Mouse (Mus musculus) intestine, embryonic 15.5 days (tissue): ENCODE results near the gene Pea15a. TPM values are rescaled to one million over a fixed set of nuclear protein-coding genes. Genes with fewer than 3 reads are reported as not detected.

Experiments
- ATAC-seq: fragments of 200-750 bp; cut with Nextera tagmentation; 2 replicates; pipeline ENCODE4 v1.8.0; 2017; ENCODE audit warnings: moderate TSS enrichment, moderate library complexity
- H3K27ac ChIP-seq: fragments of 300-500 bp; sonication (generic); 2 replicates; pipeline ENCODE4 v1.5.1; 2015; ENCODE audit warnings: mild to moderate bottlenecking, inconsistent platforms
- H3K27me3 ChIP-seq: fragments of 300-500 bp; sonication (generic); replicated peaks from 2 replicates; pipeline ENCODE4 v1.6.1; 2015; ENCODE audit warnings: inconsistent platforms
- H3K36me3 ChIP-seq: fragments of 300-500 bp; sonication (generic); 2 replicates; pipeline ENCODE4 v1.6.1; 2015; ENCODE audit warnings: inconsistent platforms
- H3K4me1 ChIP-seq: fragments of 300-500 bp; sonication (generic); replicated peaks from 2 replicates; pipeline ENCODE4 v1.6.1; 2015; ENCODE audit warnings: inconsistent platforms
- H3K4me2 ChIP-seq: fragments of 300-500 bp; sonication (generic); replicated peaks from 2 replicates; pipeline ENCODE4 v1.6.1; 2015; ENCODE audit warnings: mild to moderate bottlenecking, inconsistent platforms
- H3K4me3 ChIP-seq: fragments of 300-500 bp; sonication (generic); replicated peaks from 2 replicates; pipeline ENCODE4 v1.5.1; 2015; ENCODE audit warnings: inconsistent platforms
- H3K9ac ChIP-seq: fragments of 300-500 bp; sonication (generic); 2 replicates; pipeline ENCODE4 v1.6.1; 2015; ENCODE audit warnings: inconsistent platforms
- H3K9me3 ChIP-seq: fragments of 300-500 bp; sonication (generic); 2 replicates; pipeline ENCODE4 v1.6.1; 2016; ENCODE audit warnings: inconsistent platforms
- WGBS: fragments of 180-500 bp; shearing (Covaris S2); methylation state at CpG from one replicate; pipeline ENCODE4 v1.1.7; 2015; 5-methylcytosine and 5-hydroxymethylcytosine counted together
- polyA plus RNA-seq: library from polyadenylated mRNA; unstranded; fragments of >200 nt; fragmentation: Nextera tagmentation; extraction: Ambion mirVana; gene quantifications from 2 replicates; pipeline ENCODE4 v1.2.1, GENCODE M21; 2015

The Pea15a gene
- polyA plus RNA-seq, 1 experiment from 2014 or later: 86.4 TPM

DNA sequence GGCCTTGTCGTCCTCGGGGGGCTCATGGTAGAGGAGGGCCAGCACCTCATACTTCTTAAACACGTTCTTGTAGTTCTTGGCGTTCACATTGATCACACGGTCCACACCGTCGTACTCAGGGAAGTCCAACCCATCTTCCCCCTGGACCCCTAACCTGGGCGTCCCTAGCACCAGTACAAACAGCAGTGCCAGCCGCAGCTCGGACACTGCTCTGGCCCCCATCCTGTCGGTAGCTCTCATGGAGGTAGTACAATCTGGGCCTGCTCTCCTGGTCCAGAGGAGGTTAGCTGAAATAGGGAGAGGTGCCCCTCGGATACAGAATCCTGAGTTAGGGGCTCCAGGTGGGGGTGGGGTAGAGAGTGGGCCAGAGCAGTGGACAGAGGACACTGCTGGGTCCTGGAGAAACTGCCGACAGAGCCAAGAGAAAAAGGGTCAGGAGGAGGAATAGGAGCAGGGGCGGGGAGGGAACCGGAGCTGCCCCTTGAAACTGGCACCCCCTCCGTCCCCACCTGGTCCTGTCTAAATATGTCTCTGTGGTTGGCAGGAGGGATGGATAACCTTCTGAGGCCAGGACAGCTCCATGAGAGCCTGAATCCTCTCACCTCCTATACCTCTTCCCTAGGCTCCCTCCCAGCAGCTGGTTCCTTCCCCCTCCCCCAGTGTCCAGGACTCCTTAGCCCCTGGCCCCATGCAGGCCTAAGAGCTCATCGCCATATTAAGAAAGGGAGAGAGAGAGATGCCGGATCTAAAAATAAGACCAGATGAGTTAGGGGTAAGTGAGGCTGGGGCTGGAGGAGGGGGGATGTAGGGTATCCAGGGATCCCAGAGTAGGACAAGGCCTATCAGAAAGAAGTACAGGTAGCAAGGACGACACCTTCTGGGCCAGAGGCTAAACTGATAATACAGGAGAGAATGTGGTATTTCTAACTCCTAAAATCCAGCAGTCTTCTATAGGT, 13.1 kb upstream of the Pea15a start, which contains the start of gene Casq1:
Gene Casq1 (minus strand): TSS at position 418 of the 956 bp plus-strand sequence.
- Histone ChIP-seq H3K27ac (peak within 1 kb of the TSS; percentile 74), H3K9ac (no peak within 1 kb of the TSS), H3K27me3 (no peaks in the 10 kb centered on the region), H3K9me3 (no peaks in the 10 kb centered on the region), H3K4me1 (peaks cover 32% of the 10 kb centered on the region), H3K36me3 (no peaks in the 10 kb centered on the region), H3K4me2 (no peak within 1 kb of the TSS; the same call in 1 of the 2 replicates), H3K4me3 (no peak within 1 kb of the TSS)
- 0 out of 2 replicates have a peak, but pooled peaks have one; percentile 15 for ATAC-seq
- WGBS: 78% methylated on average over 19 of the region's 19 CpGs

DNA sequence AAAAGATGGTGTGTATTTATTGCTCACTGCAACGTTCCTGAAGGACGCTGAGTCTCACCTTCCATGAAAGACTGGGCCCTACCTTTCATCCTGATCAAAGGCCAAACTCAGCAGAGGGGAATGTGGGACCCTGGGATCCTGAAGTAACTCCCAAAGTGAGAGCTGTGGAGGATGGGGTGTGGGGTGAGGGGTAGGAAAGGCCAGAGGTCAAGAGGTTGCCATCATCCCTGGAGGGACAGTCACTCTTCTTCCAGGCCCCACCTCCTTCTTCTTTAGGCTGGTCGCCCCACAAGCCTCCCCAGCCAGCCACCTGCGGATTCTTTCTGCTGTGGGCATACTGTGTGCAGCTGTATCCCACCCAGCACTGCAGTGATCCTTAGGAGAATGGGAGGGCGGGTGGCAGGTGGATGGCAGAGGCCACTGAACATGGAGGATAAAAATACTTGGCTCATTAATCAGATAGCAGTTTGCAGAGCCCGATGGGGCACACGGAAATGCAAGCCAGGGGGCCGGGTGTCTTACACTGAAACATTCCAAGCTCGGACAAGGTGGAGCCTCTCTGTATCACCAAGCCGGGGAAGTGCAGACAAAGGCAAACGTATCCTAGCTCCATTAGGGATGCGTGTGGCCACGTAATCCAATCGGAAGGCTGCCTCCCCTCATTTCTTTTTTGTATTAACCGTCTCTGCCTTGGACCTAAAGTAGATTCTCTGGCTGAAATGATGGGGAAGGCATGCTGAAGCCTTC, 11.7 kb upstream of the Pea15a start:
- Histone ChIP-seq H3K27ac (no peak overlapping the region), H3K36me3 (no peaks in the 10 kb centered on the region), H3K4me2 (no peak overlapping the region), H3K4me1 (peaks cover 32% of the 10 kb centered on the region), H3K9ac (no peak overlapping the region), H3K27me3 (no peaks in the 10 kb centered on the region), H3K4me3 (no peak overlapping the region), H3K9me3 (no peaks in the 10 kb centered on the region)
- 64% methylated on average over 15 of the region's 15 CpGs for WGBS
- no peak for ATAC-seq

DNA sequence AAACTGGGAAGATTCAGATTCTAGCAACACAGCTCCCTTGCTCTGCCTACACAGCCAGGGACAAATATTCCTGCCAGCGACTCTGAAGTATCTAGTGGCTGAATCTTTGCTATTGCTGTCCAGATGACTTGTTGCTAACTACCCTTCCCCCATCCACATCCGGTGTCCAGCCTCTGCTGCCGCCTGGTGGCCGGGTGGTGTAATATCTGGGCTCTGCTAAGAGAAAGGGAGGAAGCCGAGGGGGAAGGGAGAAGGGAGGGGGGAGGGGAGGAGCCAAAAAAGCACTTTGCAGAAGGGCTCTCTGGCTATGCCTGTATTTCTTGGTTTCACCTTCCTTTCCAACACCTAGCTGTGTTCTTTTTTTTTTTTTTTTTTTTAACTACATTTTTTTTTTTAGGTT, 10.5 kb upstream of the Pea15a start:
- no peak overlapping the region; the same call in 1 of the 2 replicates for H3K4me3 ChIP-seq
- ATAC-seq: peak; percentile 73

DNA sequence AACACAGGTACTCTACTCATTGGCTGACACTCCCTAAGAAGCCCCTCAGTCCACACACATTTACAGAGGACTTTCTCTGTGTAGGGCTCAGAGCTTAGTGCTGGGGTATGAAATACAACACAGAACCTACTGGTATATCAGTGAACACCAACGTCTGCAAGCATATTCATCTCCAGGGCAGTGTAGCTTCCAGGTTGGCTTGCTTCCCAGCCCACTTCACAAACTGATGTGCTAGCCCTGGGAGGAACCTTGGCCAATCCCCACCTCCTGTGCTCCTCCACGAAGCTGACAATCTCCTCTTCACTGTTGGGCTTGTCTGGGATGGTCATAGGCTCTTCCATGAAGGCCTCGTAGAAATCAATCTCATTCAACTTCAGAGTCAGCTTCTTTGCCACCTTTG, 8.1 kb upstream of the Pea15a start:
- Histone ChIP-seq H3K9me3 (no peaks in the 10 kb centered on the region), H3K4me2 (no peak overlapping the region), H3K27me3 (no peaks in the 10 kb centered on the region), H3K9ac (no peak overlapping the region), H3K36me3 (no peaks in the 10 kb centered on the region), H3K4me3 (no peak overlapping the region), H3K27ac (0 out of 2 replicates have a peak overlapping the region, but pooled peaks have one; percentile 15), H3K4me1 (peaks cover 16% of the 10 kb centered on the region)
- WGBS: 48% methylated on average over 3 of the region's 3 CpGs
- ATAC-seq: no peak

More for the DNA sequence above, 10.5 kb upstream of the Pea15a start:
- WGBS: 0% methylated on average over 5 of the region's 5 CpGs
- Histone ChIP-seq H3K27me3 (no peaks in the 10 kb centered on the region), H3K4me2 (peak overlapping the region; percentile 55), H3K9me3 (no peaks in the 10 kb centered on the region), H3K36me3 (no peaks in the 10 kb centered on the region), H3K9ac (0 out of 2 replicates have a peak overlapping the region, but pooled peaks have one; percentile 23), H3K27ac (peak overlapping the region; percentile 79), H3K4me1 (peaks cover 36% of the 10 kb centered on the region)

DNA sequence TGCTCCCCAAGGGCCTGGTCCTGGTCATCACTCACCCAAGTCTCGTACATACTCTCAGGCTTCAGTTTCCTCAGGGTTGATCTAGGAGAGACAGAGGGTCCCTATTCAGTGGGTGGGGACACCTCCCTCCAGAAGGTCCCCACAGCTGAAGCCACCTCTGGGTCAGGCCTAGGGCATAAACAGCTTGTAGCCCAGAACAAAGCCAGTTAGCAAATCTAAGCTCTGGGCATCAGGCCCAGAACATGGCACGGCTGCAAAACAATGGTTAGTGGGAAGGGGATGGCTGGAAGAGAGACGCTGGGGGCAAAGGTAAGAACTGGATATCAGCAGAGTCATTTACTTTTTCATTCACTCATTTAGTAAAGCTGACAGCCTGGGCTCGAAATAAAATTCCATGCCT, 7.2 kb upstream of the Pea15a start:
- Histone ChIP-seq H3K4me2 (no peak overlapping the region), H3K4me3 (no peak overlapping the region), H3K27me3 (no peaks in the 10 kb centered on the region), H3K9ac (no peak overlapping the region), H3K36me3 (no peaks in the 10 kb centered on the region), H3K4me1 (peaks cover 13% of the 10 kb centered on the region; the same call in 1 of the 2 replicates), H3K27ac (no peak overlapping the region), H3K9me3 (no peaks in the 10 kb centered on the region)
- ATAC-seq: no peak
- 71% methylated on average over 4 of the region's 4 CpGs for WGBS

- H3K9me3 ChIP-seq: no peaks in the 10 kb centered on the region
- no peaks in the 10 kb centered on the region for H3K27me3 ChIP-seq
- no peaks in the 10 kb centered on the region for H3K36me3 ChIP-seq
- H3K9ac ChIP-seq: no peak overlapping the region
- no peak overlapping the region for H3K4me3 ChIP-seq
- ATAC-seq: no peak
- H3K4me2 ChIP-seq: no peak overlapping the region
- peaks cover 11% of the 10 kb centered on the region; the same call in 1 of the 2 replicates for H3K4me1 ChIP-seq
- H3K27ac ChIP-seq: no peak overlapping the region
- WGBS: 50% methylated on average over 5 of the region's 5 CpGs
Observed at GRCm38 (mm10) chr1:172212776-172213175, 6.2 kb upstream of the Pea15a start.

- H3K9ac ChIP-seq: 0 out of 2 replicates have a peak overlapping the region, but pooled peaks have one; percentile 73
- H3K4me1 ChIP-seq: peaks cover 44% of the 10 kb centered on the region
- peak overlapping the region; percentile 72 for H3K4me2 ChIP-seq
- no peaks in the 10 kb centered on the region for H3K9me3 ChIP-seq
- 15% methylated on average over 7 of the region's 7 CpGs for WGBS
- no peaks in the 10 kb centered on the region for H3K27me3 ChIP-seq
- peak overlapping the region; percentile 83 for H3K27ac ChIP-seq
- peak overlapping the region; percentile 61; the same call in 1 of the 2 replicates for H3K4me3 ChIP-seq
- peak; percentile 15; the same call in 1 of the 2 replicates for ATAC-seq
- H3K36me3 ChIP-seq: no peaks in the 10 kb centered on the region
Observed at GRCm38 (mm10) chr1:172207111-172207584, 544 bp upstream of the Pea15a start.

- H3K4me2 ChIP-seq: peak overlapping the region; percentile 72
- peaks cover 2% of the 10 kb centered on the region; the same call in 1 of the 2 replicates for H3K36me3 ChIP-seq
- H3K9me3 ChIP-seq: no peaks in the 10 kb centered on the region
- H3K9ac ChIP-seq: peak overlapping the region; percentile 73; the same call in 1 of the 2 replicates
- no peaks in the 10 kb centered on the region for H3K27me3 ChIP-seq
- H3K4me3 ChIP-seq: peak overlapping the region; percentile 61
- peak overlapping the region; percentile 83; the same call in 1 of the 2 replicates for H3K27ac ChIP-seq
- WGBS: 12% methylated on average over 3 of the region's 3 CpGs
- H3K4me1 ChIP-seq: peaks cover 55% of the 10 kb centered on the region
- no peak for ATAC-seq
Observed at GRCm38 (mm10) chr1:172205741-172206087, 890 bp downstream of the Pea15a start.

DNA sequence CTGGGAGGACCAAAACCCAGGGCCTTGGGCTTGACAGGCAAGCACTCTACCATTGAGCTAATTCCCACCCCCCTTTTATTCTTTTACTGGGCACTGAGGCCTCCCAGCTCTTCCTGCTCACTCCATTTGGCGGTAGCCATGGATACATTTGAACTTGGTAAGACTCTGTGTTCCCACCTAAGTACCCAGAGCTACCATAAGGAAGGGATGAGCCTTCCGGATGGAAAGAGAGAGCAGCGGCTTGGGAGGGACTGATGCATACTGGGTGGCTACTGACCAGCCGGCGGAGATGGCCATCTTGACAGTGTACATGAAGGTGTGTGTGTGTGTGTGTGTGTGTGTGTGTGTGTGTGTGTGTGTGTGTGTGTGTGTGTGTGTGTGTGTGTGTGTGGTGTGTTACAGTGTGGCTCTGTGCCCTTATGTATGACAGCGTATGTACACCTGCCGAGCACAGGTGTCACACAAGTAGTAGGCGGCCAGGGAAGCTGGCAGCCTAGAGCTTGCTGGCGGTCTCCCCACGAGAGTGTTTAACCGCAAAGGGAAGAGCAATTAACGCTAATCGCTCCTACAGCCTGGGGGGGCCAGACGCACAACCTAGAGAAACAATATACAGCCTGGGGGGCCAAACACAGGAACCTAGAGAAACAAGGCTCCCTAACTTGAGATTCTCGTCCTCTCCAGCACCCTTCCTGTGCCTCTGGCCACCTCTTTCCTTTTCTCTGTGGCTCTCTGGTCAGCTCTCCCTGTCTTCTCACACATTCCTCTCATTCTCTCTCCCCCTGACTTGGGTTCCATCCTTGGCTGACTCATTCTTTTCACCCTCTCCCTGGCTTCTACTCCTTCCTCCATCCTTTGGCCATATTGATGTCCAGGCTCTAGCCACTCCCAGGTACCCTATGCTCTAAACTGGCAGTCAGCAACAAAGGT, 1.5 kb downstream of the Pea15a start:
- no peak overlapping the region for H3K9ac ChIP-seq
- H3K9me3 ChIP-seq: no peaks in the 10 kb centered on the region
- H3K27me3 ChIP-seq: no peaks in the 10 kb centered on the region
- peaks cover 5% of the 10 kb centered on the region; the same call in 1 of the 2 replicates for H3K36me3 ChIP-seq
- no peak for ATAC-seq
- peak overlapping the region; percentile 61; the same call in 1 of the 2 replicates for H3K4me3 ChIP-seq
- peaks cover 55% of the 10 kb centered on the region for H3K4me1 ChIP-seq
- WGBS: 62% methylated on average over 15 of the region's 15 CpGs
- H3K4me2 ChIP-seq: peak overlapping the region; percentile 72
- H3K27ac ChIP-seq: peak overlapping the region; percentile 58; the same call in 1 of the 2 replicates

GRCm38 (mm10) chr1:172204033-172204813, 2.4 kb downstream of the Pea15a start:
- H3K4me2 ChIP-seq: peak overlapping the region; percentile 72; the same call in 1 of the 2 replicates
- no peaks in the 10 kb centered on the region for H3K9me3 ChIP-seq
- ATAC-seq: no peak
- no peak overlapping the region for H3K4me3 ChIP-seq
- peaks cover 10% of the 10 kb centered on the region; the same call in 1 of the 2 replicates for H3K36me3 ChIP-seq
- H3K27me3 ChIP-seq: no peaks in the 10 kb centered on the region
- 42% methylated on average over 9 of the region's 9 CpGs for WGBS
- H3K9ac ChIP-seq: 0 out of 2 replicates have a peak overlapping the region, but pooled peaks have one; percentile 13
- H3K4me1 ChIP-seq: peaks cover 57% of the 10 kb centered on the region
- peak overlapping the region; percentile 58 for H3K27ac ChIP-seq
